Mouse (Mus musculus) cerebellum, postnatal 36 days (tissue): ENCODE measurements around the gene Gpnmb.
A peak's percentile ranks its signal among the peaks of the same experiment; 100 is the strongest.

Experiments used
- DNase-seq, 2 experiments: peaks; one replicate each; pipeline ENCODE4 v3.0.0; 2021 to 2022; ENCODE audit warnings: mixed read lengths in 2 of 2

Gene Gpnmb

GRCm38 (mm10) chr6:49097596-49098110, 61.3 kb downstream of the Gpnmb start:
- peak; percentile 38 to 46 for DNase-seq

GRCm38 (mm10) chr6:49099086-49099485, 62.7 kb downstream of the Gpnmb start:
- DNase-seq: no peak

DNA sequence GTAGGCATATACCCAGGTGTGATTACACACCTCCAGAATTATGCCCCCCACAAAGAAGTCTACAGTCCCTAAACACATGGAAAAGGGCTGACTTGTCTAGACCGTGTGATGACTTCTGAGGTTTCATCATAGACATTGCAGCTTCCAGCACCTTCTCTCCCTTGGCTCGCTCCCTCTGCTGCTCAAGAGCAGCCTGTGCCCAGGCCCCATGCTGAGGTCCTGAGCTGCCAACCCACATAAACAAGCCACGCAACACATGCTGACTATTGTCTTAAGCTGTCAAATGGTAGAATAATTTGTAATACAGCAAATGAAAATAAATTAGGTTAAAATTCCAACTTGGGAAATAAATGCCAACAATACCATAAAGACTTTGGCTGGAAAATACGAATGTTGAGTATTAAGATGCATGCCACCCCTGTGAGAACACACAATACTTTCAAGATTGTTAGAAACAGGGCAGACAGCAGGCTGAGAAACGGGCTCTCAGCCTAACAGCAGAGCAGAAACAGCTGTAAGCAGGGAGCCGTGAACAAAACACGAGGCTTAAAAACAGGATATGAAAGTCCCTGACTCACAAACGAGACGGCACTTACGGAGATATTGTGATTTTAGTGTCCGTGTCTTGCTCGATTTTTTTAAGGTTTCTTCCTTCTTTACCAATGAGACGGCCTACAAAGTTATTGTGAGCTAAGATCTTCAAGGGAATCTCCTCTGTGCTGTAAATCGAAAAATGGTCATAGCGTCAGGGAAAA, 70.6 kb downstream of the Gpnmb start:
- DNase-seq: peak; percentile 35 to 53

- no peak for DNase-seq
Measured at GRCm38 (mm10) chr6:49109196-49109595, 72.8 kb downstream of the Gpnmb start.

GRCm38 (mm10) chr6:49113895-49114294, 77.5 kb downstream of the Gpnmb start:
- no peak for DNase-seq

GRCm38 (mm10) chr6:49114457-49114856, 78.1 kb downstream of the Gpnmb start:
- DNase-seq: no peak

- no peak for DNase-seq
Measured at GRCm38 (mm10) chr6:49115550-49115949, 79.2 kb downstream of the Gpnmb start.

- no peak for DNase-seq
Measured at GRCm38 (mm10) chr6:49116241-49116640, 79.9 kb downstream of the Gpnmb start.

DNA sequence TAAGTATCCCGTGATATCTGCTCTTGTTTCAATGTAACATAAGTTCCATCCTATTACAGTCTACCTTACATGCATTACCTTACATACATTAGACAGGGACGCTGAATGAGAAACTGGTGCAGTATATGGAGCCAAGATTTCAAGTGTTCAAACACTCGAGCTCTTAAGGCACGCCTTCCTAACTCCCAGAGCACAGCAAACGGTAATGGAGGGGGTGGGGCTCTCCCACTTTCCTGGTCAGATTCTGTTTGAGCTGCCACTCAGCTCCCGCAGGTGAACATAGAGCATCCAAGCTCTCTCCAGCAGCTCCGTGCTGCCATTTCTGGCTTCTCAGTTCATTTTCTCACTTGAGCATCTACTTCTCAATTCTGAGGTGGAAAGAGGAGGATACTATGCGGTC, 82.1 kb downstream of the Gpnmb start:
- no peak for DNase-seq

DNA sequence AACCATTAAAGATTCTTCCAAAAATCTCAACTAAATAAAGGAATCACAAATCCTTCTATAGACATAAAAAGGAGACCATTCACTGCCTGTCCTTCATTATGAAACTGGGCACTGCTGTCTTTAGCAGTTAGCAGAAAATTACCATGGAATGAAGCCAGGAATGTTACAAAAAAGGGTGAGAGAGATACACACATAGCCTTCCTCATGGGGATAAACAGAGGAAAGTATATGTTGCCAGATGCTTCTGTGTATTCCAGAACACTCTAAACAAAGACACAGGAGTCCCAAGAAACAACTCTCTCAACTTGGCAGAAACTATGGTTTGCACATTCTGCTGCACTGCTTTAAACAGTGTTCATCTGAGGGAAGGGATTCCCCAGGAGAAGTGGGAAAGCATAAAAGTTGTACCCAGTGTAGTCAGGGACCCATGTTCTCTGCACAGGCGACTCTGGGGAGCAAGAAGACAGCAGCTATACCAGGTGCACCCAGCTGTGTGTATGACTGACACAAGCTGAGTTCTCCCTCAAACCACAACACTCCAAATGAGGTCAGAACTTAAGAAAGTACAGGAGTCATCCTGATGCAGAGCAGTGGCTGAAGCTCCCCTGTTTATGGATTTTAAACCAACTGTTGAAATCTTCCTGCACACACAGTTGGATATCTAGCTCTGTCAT, 83.3 kb downstream of the Gpnmb start:
- DNase-seq: no peak

DNA sequence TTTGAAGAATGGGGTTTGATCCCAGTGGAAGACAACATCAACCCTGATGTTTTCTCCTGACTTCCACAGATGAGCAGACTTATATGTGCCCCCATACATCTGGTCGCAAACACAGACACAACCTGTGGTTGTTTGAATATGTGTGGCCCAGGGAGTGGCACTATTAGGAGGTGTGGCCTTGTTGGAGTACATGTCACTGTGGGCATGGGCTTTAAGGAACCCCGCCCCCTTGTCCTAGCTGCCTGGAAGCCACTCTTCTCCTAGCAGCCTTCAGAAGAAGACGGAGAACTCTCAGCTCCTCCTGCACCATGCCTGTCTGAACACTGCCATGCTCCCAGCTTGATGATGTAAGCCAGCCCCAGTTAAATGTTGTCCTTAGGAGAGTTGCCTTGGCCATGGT, 84.0 kb downstream of the Gpnmb start:
- DNase-seq: no peak
